Mouse (Mus musculus) embryonic fibroblast, embryonic 13.5 days (primary cell): ENCODE data around the gene Nol4l.

Source experiments
- CTCF ChIP-seq: IDR thresholded peaks from 2 replicates; pipeline ENCODE4 v1.5.1; 2011; ENCODE audit warnings: mild to moderate bottlenecking, control low read depth, low read length, moderate library complexity, borderline replicate concordance; ENCODE audit not compliant: insufficient read depth
- POLR2A ChIP-seq: IDR thresholded peaks from 2 replicates; pipeline ENCODE4 v1.6.1; 2011; ENCODE audit warnings: low read depth, mild to moderate bottlenecking, control low read depth, low read length, moderate library complexity

DNA sequence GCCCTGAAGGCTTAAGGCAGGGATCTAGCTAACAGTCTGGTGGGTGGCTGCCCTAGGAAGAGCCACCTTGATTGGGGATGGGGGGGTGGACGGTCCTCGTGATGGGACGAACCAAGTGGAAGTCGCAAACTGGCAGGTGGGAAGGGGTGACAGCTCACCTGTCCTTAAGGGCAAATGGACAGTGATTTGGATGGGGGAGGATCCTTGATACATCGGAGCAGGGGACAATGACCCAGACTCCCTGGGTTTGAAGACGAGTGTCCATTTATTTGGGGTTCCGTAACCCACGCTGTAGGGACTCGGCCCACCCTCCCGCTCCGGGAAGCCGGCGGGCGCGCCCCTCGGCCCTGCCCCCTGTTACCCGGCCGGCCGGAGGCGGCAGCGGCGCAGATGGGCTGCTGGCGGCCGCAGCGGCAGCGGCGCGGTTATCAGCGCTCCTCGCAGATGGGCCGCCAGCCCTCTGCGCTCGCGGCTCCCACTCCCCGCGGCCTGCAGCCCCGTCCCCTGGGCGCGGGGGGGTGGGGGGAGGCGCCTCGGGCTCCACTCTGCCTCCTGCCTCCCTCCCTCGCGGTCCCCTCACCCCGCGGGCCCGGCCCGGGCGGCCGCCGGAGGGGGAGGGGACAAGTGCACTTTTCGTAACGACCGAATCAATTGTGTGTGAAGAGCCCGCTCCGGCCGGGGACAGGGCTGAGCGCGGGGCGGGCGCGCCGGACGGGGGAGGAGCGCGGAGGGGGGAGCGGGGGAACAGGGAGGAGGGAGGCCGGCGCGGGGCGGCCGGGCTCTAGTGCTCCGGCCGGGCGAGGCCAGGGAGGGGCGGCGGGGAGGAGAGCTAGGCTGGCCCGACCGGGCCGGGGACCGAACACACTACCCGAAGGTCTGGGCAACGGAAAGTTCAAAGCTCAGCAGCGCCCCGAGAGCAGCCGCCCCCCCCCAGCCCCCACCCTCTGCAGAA, 1.9 kb downstream of the Nol4l start:
- TF ChIP-seq CTCF (no peak), POLR2A (no peak)
